Mouse (Mus musculus) mature B cell (primary cell): Measurements from ENCODE around the gene Gm10190.
"Not testable (repeated sequence)": the region's sequence is repeated elsewhere in the genome, so short reads cannot be mapped to it uniquely, and the experiment has no call there.

ENCODE experiments used
- in situ Hi-C: fragments of 300-500 bp; cut with MboI; formaldehyde crosslinking; loops from 2 replicates; pipeline ENCODE4 v1.14.3; 2019

Gene Gm10190

DNA sequence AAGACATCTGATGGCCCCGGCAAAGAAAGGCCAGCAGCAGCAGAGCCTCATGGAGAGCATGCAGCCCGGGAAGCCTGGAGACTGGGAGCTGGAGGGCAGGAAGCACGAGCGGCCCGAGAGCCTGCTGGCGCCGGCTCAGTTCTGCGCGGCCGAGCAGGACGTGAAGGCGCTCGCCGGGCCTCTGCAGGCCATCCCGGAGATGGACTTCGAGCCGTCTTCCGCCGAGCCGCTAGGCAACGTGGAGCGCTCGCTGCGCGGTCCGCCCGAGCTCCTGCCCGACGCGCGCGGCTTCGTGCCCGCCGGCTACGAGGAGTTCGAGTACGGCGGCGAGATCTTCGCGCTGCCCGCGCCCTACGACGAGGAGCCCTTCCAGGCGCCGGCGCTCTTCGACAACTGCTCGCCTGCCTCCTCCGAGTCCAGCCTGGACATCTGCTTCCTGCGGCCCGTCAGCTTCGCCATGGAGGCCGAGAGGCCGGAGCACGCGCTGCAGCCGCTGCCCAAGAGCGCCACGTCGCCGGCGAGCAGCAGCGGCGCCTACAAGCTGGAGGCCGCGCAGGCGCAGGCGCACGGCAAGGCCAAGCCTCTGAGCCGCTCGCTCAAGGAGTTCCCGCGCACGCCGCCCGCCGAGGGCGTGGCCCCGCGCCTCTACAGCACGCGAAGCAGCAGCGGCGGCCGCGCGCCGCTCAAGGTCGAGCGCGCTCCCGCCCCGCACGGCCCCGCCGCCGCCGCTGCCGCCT is at the start of gene Gm10190:
Gm10190 (minus strand) TSS at position 553 of the 737 bp plus-strand sequence.
- in situ Hi-C loops: no loop called here

DNA sequence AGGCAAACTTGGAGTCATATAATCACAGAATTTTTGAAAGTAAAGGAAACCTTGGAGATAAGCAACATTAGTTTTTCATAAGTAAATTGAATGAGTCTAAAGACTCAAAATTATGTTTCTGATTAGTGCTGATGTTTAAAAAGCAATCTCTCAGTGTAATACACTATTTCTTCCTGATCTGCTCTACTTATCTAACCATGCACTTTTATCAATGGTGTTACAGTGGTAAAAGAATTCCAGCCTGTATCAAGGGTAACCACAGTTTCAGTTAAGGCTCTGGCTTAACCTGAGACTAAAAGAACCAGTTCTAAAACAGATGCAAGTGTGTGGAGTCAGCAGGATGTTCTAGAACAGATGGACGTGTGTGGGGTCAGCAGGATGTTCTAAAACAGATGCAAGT is 47.7 kb upstream of the Gm10190 start:
- in situ Hi-C loops: no loop called here

DNA sequence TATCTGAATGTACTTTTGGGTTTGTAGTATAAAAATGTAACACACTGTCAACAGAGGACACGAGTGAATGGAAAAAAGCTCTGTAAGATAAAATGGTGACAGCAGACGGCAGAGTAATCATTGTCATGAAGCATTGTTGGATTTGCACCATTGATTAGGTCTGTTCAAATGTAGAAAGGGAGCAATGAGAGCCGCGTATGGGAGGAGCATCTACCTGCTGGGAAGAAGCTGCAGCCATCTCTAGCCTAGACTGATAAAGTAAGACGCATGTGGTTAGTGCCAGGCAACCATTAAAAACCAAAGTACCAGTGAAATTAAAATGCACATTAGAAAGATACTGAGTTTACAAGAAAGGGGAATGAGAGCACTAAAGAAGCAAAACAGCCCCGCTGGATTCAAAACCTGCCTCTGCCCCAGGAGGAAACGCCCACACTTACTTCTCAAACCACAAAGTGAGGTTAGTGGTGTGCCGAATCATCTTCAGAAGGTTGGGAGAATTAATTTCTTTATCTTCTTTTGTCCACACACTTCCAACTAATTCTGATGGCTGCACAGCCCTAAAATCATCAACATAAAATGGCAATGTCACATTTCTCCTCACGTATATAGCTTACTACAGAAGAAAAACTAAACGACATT is 45.4 kb upstream of the Gm10190 start:
- in situ Hi-C loops: no loop called here

DNA sequence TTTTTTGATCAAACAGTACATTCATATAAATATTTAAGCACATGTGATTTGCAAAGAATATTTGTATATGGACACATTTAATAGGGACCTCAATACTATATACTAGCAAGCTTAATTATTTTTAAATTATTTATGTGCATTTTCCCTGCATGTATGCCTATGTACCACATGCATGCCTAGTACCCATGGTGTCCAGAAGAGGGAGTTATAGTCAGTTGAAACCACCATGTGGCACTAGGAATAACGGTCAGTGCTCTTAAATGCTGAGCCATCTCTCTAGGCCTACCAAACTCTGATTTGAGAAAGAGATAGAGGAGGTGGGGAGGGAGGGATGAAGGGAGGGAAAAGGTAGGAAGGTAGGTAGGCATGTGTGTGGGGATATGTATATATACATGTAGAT is 37.8 kb upstream of the Gm10190 start:
- in situ Hi-C loops: no loop called here

DNA sequence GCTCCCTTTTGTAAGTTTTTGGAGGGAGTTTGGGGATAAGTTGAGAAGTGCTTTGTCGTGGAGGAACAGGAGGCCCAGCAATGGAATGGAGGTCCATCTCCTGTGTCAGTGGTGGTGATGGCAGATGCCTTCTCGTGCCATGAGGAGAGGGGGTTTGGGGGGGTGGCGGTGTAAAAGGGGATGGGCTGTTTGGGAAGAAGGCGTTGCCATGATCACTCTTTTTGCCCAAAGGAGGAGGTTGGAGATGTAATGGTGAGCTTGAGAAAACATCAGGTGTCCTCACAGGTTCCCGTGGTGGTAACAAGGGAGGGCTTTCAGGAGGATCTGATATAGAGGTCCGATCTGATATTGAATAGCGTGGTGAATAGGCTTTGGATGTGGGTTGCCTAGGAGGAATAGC is 24.9 kb upstream of the Gm10190 start:
- in situ Hi-C loops: no loop called here

DNA sequence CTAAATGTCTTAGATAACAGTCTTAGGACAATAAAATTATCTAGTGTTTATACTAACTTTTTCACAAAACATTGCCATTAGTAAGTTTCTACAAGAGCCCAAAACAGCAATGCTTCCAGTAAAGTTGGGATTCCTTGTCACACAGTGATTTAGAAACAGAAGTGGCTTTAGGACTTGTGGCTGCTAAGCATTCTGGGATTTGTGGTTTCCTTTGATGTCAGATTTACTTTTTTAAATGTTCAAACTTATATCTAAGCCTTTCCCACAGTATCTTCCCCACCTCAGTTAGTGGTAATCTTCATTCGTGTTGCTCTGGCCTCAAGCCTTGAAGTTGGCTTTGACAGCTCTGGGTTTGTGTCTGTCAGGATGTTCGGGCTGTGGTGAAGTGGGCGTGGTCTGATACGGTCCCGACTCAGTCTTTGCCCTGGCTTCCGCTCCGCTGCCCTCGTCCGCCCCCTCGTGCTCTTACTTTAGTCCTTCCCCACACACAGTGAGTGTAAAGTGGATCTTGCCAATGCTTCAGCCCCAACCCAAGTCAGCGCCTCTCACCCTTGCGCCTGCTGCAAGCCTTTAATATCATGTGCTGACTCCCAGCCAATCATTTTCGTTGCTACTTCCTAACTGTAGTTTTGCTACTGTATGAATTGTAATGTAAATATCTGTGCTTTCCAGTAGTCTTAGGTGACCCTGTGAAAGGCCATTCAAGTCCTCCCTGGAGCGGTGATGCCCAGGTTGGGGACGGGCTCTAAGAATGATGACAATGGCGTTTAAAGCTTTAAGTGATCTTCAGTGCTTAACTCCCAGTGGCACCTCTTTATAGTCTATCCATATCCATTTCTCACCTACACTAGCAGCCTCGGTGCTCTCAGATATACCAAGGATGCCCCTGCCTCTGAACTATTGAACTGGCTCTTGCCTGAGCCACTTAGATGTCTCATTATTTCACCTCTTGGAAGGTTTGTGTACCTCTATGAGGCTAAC is 18.4 kb upstream of the Gm10190 start:
- in situ Hi-C loops: no loop called here

DNA sequence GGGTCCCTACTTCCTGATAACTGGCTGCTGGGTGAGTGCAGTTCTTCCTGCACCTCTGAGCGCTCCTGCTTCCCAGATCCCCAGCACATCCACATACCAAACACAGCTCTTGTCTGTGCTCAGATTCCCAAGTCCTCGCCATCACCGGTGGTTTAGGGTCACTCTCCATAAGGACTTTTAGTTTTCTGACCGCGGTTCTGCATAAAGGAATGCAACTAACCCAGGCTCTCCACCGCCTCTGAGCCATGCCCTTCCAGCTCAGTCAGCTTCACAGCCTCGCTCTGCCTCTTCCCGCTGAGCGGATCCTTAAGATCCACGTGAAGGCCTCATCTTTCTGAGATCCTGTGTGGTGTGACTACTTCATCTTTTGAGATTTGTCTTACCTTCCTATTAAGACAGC is 16.7 kb upstream of the Gm10190 start:
- in situ Hi-C loops: no loop called here

DNA sequence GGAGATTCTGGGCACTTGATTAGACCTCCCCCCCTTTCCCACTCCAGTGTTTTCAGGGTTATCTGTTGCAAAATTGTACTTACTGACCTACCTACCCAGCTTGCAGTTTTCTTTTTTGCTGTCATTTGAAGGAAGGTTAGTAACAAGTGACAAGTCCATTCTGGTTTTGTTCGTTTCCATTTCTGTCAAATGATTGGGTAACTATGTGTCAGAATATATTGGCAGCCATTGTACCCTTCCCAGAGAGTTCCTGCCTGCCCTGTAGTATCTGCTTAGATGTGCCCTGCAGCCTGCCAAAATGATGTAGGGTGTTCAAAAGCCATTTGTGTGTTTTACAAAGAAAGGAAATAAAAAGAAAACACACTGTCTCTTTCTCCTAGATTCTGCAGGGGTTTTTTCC is 12.3 kb upstream of the Gm10190 start:
- in situ Hi-C loops: no loop called here

DNA sequence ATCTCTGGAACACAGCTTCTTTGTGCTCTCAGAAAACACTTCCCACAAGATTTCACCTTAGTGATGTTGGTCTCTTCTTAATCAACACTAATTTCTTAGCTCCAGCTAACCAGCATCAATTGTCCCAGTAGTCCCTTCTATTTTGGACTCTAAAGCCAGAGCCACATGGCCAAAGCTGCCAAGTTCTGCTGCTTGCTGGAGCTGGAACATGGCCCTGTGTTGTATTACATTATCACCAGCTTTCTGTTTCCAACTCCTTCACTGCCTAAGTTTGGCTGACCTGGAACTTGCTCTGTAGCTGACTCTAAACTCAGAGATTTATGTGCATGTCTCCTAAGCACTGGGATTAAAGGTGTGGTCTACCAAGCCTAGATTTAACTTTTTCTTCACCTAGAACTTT is 5.0 kb upstream of the Gm10190 start:
- in situ Hi-C loops: not testable (repeated sequence)

DNA sequence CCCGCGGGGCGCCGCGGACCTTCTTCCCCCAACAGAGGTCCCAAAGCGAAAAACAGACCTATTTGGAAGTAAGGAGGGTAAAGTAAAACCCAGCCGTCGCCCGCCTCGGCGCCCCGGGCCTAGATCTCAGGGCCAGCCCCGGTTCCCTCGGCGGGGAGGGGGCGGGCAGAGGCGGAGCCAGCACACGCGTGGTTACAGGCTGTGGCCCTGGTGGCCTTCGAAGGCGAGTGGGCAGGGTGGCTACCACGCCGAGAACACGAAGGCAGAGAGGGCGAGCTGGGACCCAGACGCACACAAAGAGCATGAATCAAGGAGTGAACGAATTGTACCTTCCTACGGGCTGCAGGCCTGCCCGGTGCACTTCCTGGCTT is 370 bp upstream of the Gm10190 start:
- in situ Hi-C loops: no loop called here

DNA sequence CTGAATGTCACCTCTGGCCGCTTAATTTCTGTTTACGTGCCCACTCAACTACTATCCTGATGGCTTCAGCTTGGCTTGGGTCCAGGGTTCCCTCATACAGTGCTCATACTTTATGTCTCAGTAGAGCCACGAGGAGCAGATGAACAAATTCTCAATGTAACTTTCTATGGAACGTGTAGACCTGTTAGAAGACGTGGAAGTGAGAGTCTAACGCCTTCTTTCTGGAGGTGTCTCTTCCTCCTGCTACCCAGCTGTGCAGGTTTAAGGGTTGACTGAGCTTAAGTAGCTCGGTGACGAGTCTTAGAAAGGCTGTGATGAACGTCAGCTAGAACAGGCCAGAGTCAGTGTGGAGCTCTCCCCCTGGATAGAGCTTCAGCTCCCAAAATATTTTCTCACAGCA is 4.7 kb downstream of the Gm10190 start:
- in situ Hi-C loops: no loop called here

DNA sequence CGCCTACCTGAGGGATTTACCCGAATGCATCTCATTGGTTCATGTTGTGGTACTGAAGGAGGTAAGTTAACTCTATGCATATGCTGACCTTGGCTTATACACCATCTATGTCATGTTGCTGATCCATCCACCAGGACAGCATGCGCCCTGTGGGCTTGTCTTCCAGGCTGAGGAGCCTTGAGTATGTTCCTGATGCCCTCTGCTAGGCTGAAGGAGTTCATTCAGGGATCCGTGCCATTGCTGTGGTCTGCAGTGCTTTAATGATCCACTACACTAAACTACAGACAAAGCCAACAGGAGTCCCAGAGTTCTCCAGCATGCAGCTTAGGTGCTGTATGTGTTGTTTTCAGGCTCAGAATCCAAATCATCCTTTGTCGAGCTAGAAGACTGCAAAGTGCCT is 6.1 kb downstream of the Gm10190 start:
- in situ Hi-C loops: no loop called here

DNA sequence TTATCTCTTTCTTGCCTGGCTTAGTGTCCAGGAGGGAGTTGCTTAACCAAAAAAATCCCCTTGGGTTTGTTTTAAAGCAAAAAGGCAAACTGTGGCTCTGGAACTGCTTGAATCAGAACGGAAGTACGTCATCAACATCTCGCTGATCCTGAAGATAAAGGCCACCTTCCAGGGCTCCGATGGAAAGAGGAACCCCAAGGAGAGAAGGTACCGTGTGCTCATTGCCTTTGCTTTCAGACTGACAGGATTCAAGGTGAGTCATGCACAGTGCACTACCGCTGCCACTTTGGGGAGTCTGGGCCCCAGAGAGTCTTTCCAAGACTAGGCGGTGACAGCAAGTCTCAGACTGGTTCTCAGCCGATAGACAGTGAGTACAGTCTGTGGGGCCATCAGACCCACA is 13.1 kb downstream of the Gm10190 start:
- in situ Hi-C loops: no loop called here

DNA sequence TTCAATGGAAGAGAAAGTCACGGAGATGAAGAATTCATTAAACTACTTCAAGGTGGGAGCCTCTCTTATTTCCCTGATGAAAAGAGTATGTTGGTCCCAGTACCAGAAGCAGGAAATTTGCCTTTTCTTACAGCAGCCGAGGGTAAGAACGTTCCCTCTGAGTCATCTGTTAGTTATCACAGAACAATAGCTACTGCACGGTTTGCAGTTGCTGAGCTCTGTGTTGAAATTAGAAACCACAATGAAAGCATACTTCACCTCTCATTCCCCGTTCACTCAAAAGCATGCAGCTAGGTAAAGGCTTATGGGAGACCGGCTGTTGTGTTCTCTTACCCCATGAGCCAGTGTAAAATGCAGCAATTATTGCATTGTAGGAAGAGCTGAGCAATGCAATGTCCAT is 26.1 kb downstream of the Gm10190 start:
- in situ Hi-C loops: no loop called here

DNA sequence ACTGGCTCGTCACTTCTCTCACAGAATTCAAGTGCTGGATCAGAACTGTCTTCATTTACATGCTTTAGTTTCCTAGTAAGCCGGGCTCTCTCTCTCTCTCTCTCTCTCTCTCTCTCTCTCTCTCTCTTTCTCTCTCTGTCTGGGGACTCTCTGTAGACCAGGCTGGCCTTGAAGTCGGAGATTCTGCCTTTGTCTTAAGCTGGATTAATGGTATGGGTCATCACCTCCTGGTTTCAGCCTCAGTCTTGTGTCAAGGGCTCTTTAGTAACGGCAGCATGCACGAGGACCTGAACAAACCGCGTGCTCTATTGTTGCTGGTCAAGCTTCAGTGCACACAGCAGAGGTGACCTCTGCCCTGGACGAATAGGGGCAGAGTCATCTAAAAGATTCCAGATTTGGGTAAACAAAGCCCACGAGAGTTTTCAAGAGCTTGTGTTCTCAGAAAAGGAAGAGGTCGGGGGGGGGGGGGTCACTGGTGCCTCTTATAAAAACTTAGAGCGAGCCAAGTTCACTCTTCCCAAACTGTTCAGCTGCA is 26.7 kb downstream of the Gm10190 start:
- in situ Hi-C loops: no loop called here

DNA sequence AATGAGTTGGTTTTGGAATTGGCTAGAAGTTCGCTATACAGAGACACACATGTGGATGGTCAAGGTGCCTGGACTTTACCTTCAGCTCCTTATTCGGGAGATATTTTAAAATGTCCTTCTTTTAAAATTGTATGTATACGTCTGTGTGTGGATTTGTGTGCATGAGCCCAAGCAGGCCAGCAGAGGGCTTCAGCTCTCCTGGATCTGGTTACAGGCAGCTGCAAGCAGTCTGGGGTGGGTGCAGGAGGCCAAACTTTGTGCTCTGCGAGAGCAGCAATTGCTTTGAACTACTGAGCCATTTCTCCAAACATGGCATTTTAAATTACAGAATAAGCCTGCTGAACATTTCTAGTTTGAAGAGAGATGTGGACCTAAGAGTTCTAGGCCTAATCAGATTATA is 28.1 kb downstream of the Gm10190 start:
- in situ Hi-C loops: no loop called here

DNA sequence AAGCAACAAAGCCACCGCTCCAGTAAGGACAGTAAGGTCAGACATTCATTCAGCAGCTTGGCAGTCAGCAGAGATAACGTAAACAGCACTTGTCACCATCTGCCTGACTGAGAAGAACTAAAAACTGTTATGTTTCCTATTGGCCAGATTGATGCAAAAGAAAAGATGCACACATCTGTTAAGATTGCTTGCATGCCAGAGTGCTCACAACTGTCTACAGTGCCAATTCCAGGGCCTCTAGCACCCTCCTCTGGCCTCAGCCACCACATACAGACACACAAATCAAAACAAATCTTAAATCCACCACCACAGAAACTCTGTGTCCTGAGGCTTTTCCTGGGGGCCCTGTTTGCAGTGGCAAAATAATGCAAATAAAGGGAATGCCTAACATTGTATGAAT is 41.0 kb downstream of the Gm10190 start:
- in situ Hi-C loops: no loop called here

DNA sequence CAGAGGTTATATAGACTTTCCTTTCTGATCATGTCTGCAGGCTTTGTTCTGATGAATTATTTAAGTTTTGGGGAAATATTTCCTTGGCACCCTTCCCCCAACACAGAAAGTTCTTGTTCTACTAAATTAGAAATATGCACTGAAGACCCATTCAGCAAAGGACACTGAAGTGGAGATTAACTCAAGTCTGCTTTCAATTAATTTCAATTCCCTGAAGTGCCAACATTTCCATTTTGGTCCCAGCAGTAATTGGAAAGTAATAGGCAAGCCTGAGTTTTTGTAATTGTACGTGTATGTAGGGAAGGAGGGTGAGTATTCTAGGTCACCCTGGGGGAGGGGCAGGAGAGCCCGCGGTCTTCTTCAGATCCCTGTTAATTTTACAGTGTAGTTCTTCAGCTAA is 46.9 kb downstream of the Gm10190 start:
- in situ Hi-C loops: no loop called here

DNA sequence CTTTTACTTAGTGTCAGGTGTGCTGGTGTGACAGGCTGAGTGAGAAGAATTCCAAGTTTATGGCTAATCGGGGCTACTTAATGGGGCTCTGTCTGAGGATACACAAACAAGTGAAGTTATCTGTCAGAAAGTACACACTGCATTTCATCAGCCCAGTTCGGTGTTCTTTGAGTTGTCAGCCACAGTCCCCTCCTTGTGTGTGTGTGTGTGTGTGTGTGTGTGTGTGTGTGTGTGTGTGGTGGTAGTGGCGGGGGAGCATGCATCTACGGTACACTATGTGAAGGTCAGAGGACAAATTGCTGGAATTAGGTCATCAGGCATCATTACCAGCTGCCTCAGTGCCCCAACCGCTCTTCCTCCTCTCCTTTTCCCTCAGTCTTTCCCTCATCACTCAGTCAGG is 47.9 kb downstream of the Gm10190 start:
- in situ Hi-C loops: no loop called here

DNA sequence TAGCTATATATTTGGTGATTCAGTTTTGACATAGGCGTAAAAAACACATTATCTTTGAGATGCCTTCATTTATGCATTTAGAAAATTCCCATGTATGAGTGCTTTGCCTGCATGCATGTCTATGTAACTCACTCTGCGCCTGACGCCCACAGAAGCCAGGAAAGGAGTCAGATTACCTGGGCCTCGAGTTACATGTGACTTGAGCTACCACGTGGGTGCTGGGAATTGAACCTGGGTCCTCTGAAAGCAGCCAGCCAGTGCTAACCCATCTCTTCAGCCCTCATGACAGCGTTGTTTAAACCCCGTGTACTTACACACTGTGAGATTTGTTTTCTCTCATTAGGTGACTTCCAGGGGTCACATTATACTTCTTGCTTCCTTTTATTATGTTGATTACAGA is 48.8 kb downstream of the Gm10190 start:
- in situ Hi-C loops: no loop called here

DNA sequence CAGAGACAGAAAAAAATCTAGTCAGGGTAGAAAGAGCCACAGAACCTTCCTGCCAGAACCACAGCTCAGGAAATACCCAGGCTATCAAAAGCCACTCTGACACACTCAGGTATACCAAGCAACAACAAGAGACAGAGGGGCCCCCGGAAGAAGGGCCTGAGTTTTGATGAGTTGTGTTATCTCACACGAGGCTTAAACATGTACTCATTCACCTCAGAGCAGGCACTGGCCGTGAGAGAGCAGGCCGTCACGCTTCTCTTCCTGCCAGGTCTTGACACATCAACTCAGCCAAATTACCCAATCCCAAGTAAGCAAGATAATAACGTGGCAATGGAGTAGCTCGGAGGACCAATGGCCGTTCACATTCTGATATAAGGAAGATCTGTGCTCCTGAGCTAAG is 49.7 kb downstream of the Gm10190 start:
- in situ Hi-C loops: no loop called here
